Mouse (Mus musculus) heart, postnatal 4 days (tissue): ENCODE data around the gene Krt33b. TPM values are rescaled to one million over a fixed set of nuclear protein-coding genes. Genes with fewer than 3 reads are reported as not detected.

Source experiments
- DNase-seq: peaks from one replicate; pipeline ENCODE4 v3.0.0; 2021
- total RNA-seq, 2 experiments: library from RNA; stranded (reverse); gene quantifications; 2 replicates each; pipeline ENCODE4 v1.2.3; 2021

The Krt33b gene
- total RNA-seq, result not detected

DNA sequence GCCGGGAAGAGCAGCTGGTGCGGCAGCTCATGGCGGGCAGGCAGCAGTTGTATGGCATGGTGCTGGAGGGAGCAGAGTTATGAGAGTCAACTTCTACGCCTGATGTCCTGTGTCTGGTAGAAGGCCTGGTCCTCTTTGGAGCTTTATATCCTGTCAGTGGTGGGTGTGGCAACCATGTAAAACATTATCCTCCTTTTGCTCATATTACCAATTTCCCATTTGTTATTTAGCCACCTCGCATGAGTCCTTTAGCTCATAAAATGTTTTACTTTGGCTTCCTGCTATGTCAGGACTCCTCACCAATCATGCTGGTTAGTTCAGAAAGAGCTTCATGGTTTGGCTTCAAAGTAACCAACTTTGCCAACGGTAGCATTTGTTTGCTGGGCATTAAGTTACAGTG is at the start of gene Krt33b:
Gene Krt33b (minus strand): TSS at position 101 of the 400 bp plus-strand sequence.
- DNase-seq, result no peak

- DNase-seq, result no peak
These were observed 44.2 kb upstream of the Krt33b start for GRCm38 (mm10) chr11:100073873-100074272.

- DNase-seq, result no peak
These were observed 37.8 kb upstream of the Krt33b start for GRCm38 (mm10) chr11:100067293-100068036.

DNA sequence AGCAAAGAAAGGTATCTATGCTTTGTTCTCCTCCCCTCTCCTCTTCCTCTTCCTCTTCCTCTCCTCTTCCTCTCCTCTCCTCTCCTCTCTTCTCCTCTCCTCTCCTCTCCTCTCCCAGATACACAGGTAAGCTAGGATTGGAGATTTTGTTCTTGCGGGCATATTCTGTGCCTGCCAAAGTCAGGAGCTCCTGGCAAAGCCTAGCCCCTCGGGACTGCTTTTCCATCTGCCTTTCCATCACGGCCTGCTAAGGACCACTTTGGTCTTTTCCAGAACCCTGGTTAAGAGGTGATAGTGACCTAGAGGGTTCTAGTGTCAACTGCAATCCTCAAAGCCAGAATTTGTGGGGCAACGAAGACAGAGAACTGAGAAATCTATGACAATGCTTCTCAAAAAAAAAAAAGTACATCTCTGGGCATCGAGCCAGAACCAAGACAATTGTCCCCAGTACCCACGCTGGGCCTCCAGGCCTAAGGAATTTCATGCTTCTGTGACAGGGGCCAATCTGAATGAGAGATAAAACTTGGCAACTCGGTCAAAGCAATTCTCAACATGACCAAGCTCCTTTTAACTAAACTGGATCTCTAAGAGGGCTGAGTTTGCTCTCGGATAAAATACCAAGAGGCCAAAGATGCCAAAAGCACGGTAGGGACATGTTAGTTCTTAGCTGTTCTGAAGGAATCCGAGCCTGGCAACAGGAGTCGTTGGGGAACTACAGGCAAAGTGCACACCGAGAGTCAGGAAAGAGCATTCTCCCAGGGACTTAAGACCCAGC is 36.8 kb upstream of the Krt33b start:
- no peak for DNase-seq

- no peak for DNase-seq
These were observed 29.2 kb upstream of the Krt33b start for GRCm38 (mm10) chr11:100058875-100059274.

DNA sequence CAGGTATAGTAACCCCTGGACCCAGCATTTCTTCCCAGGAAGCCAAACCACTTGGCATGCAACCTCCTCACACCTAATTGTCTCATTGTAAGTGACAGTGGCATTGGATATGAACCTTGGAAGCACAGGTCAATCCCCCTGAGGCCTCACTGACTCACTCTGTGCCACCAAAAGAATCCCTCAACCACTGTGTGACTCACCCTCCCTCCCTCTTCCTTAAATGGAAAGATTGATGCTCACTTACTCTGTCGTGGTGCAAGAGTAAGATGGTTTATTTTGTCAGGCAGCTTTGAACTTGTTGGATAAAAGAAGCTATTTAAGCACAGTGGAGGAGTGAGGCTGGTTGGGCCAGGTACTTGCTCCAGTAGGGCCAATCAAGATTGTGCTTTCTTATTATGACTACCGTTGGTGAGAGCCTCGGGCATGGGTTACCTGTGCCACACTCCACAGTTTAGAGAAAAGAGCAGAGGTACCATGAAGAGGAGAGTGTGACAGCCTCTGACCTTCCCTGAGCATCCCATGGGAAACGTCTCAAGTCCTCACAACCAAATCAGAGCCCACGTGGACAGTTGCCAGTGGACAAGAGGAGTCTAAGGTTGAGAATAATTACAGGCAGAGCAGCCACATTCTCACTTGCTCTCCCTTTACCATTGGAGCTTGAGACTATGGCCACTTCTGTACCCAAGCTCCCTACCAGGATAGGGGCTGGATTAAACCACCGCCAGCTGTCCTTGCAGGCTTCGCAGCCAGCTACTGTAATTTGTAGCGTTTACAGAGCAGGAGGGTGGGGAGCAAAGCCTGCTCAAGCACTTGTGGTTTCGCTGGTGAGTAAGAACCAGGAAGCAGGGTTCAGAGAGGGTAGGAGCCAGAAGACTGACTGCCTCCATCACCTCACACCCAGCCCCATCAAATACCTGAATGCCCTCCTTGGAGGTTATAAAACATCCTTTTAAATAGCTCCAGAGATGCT is 26.3 kb upstream of the Krt33b start:
- DNase-seq, result no peak

GRCm38 (mm10) chr11:100050451-100050850 is 20.8 kb upstream of the Krt33b start, which contains the start of gene Krt31:
Gene Krt31 (minus strand): TSS chr11:100050551.
- DNase-seq, result no peak

DNA sequence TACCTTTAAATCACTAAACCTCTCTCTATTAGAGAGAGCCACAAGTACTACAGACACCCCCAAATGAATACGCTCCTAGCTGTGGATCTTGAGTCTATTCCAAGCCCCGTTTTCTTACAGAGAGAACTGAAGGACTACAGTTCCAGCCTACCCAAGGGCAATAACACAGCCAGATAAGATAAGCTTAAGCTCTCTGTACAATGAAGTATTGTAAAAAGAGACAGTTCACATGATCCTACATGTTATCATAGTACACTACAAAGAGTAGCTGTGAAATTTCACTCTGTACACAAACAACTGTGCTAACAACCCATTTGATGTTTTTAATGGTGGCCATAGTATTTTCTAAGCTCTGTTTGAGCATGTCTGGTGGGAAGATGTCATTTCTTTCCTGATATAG is 17.5 kb upstream of the Krt33b start:
- DNase-seq, result no peak

DNA sequence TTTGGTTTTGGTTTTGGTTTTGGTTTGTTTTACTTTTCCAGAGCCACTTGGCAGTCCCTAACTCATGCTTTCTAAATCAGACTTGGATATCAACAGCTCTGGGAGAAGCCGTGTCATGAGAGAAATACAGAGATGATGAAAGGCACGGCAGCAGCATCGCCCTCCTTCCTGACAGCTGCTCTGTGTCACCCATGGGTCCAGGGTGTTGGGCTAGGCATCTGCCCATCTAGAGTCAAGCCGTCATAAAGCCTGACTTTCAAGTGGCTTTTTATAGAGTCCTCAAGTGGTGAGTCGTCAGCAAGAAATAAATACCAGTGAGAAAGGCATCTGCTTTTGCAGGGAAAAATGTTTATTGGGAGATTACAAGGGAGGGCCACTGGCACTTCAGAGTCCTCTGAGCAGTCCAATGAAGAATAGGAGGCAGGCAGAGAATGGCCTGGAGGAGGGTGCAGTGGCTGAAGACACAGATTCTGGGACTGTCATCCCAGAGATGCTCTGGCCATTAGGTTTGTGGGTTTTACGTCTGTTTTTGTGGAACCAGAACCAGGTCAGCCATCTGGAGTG is 16.7 kb upstream of the Krt33b start:
- DNase-seq, result no peak

DNA sequence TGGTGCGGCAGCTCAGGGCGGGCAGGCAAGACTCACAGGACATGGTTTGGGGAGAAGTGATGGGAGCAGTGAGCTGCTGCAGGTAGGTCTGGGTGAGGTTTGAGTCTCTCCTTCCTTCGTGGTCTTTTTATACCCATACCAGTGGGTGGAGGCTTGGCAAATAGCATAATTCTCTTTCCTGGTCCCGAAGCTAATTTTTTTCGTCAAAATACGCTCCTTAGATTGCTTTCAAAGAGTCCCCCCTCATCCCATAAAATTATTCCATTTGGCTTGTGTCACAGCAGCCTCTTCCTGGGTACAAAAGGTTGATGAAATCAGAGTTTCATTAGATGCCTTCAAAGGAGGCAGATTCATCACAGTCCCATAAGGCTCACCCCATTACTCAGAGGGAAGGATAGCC is 11.8 kb upstream of the Krt33b start, which contains the start of gene Krt34:
Gene Krt34 (minus strand): TSS at position 101 of the 400 bp plus-strand sequence.
- no peak for DNase-seq

DNA sequence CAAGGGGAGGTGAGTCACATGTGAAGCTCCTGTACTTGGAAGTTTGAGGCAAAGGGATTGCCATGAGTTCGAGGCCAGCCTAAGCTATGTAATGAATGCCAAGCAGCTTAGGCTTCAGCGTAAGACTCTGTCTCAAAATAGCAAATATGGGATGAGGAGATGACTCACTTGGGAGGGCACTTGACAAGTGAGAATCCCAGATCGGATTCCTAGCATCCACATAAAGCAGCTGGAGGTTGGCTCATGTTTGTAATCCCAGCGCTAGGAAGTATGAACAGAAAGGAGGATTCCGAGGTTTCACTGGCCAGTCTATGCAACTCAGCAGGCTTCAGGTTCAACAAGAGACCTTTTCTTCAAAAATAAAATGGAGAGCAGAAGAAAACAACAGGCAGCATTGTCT is 8.2 kb downstream of the Krt33b start:
- no peak for DNase-seq

DNA sequence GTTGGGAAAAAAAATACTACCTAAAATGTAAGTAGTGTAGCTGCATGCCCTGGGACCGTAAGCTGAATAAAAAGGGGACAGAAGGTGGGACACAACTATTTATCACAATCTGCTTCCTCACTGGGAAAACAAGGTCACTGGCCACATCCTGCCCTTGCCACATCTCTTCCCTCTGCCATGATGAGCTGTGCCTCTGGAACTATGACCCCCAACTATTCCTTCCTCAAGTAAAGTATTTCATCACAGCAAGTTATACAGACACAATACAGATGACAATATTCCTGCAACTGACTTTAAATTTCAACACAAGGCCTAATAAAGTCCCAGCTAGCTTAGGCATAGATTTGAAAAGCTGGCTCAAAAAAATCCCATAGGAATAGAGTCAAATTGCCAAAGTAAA is 10.2 kb downstream of the Krt33b start:
- DNase-seq, result no peak

DNA sequence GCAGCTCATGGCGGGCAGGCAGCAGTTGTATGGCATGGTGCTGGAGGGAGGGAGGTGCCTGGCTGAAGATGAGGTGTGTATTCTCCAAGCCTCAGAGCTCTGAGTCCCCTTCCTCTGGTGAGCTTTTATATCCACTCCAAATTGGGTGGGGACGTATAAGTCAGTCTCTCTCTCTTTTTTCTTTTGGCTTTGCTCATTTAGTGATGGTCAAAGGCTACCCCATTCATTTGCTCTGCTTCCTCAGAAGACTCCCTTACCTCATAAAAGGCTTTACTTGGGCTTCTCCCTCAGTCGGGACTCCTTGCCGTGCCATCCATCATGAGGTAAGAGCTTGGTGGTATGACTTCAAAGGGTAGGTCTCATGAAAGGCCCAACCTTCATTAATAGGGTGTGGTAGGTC is 13.6 kb downstream of the Krt33b start, which contains the start of gene Krt33a:
Gene Krt33a (minus strand): TSS at position 101 of the 400 bp plus-strand sequence.
- DNase-seq, result no peak

- no peak for DNase-seq
These were observed 15.9 kb downstream of the Krt33b start for GRCm38 (mm10) chr11:100013691-100014171.

- DNase-seq, result no peak
These were observed 19.0 kb downstream of the Krt33b start for GRCm38 (mm10) chr11:100010682-100011081.

DNA sequence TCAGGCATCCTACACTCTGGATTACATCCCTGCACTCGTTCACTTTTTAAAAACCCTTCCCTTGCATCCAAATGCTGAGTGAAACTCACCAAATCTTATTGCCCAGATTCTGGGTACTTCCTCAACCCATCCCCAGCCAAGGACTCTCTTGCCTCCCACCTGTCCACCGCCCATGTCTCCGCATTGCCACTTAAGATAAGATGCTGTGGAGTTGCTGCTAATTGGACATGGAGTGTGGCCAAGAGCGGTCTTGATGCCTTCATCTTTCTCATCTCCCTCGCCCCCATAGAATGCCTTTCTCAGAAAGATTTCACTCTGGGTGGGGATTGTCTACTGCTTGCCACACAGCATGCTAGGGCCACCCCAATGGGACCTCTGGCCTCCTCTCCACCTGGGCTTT is 21.3 kb downstream of the Krt33b start:
- no peak for DNase-seq

- no peak for DNase-seq
These were observed 23.0 kb downstream of the Krt33b start for GRCm38 (mm10) chr11:100006624-100007023.

GRCm38 (mm10) chr11:100005905-100006304 is 23.8 kb downstream of the Krt33b start:
- no peak for DNase-seq

DNA sequence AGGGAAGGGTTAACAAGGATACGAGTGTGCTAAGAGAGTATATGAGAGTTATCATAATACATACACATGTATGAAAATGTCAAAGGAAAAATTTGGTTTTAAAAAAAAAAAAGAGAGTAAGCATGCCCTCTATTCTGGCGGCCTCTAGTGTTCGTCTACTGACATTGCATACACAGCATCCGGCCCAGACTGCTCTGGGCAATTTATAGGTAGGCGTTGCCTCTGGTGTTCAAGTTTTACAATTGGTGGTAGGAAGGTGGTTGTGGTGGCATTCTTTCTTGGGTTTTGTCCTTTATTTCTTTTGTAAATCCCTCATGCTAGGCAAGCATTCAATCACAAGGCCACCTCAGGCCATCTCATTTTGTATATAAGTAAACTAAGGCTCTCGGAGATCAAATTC is 24.8 kb downstream of the Krt33b start:
- peak; percentile 60 for DNase-seq

DNA sequence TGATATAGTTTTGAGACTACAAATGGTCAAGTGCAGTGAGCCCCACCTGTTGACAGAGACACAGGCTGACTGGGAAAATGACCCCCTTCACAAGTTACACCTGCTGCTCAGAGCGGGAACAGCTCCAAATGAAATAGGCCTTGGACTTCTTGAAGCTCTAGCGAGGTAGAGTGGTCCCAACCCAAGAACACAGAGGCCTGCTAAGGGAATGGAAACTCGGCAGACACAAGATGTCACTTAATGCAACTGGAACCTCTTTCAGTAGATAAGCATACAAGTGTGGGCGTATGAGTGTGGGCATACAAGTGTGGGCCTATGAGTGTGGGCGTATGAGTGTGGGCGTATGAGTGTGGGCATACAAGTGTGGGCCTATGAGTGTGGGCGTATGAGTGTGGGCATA is 30.6 kb downstream of the Krt33b start:
- DNase-seq, result no peak

DNA sequence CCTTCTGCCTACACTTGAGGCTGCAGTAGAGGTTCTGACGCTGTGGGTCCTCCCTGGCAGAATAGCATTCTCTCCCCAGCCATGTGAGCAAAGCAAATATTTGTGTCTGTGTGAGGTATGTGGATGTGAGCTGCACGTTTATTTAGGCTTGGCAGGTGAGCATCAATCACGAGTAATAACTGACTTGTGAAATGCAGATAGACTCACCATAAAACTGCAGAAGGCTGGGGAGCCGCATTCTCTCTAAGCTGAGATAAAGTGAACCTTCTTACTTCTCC is 35.3 kb downstream of the Krt33b start:
- DNase-seq, result no peak
